ENCODE assay signal across 20 mouse cellular contexts in the genomic region with DNA sequence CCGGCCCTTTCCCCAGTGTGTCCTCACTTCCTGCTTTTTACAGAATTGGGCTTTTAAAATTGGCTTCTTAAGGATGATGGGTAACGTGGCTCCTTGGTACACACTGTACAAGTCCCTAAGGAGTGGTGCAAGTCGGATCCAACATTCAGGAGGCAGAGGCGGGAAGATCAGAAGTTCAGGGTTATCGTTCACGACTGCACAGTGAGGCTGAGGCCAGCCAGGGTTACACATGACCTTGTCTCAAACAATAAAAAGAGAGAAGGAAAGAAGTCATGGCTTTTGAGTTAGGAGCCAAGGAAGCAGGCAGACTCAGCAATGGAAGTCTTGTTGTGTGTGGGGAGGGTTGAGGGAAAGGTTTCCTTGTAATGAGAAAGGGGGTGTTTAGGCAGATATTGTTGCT. TPM values are rescaled to one million over a fixed set of nuclear protein-coding genes. Genes with fewer than 3 reads are reported as not detected.
"Had no signal": no experiment of that assay in that cellular context is flagged by ENCODE, and none has a peak within 500 bp of the region (broad histone marks: within the 10 kb centered on the region; RNA-seq: fewer than 3 reads in every experiment).

No protein-coding gene starts in this region.

- DNase-seq: kidney, adult 18-20 months; layer of hippocampus, adult 9-11 months; layer of hippocampus, postnatal 36 days; lung, embryonic 14.5 days; lung, postnatal 10 days; lung, postnatal 4 days; right cerebral cortex, postnatal 4 days; spleen, adult 18-20 months had no signal

- H3K4me3 ChIP-seq: limb, embryonic 15.5 days; liver, embryonic 12.5 days; midbrain, embryonic 10.5 days; neural tube, embryonic 13.5 days; stomach, embryonic 15.5 days had no signal

- H3K36me3 ChIP-seq: limb, embryonic 15.5 days; liver, embryonic 12.5 days; midbrain, embryonic 10.5 days; neural tube, embryonic 13.5 days; stomach, embryonic 15.5 days had no signal

- H3K9me3 ChIP-seq: limb, embryonic 15.5 days; liver, embryonic 12.5 days; neural tube, embryonic 13.5 days; stomach, embryonic 15.5 days had no signal

- ATAC-seq: liver, embryonic 12.5 days; midbrain, embryonic 16.5 days had no signal

- H3K27ac ChIP-seq: limb, embryonic 15.5 days; liver, embryonic 12.5 days; midbrain, embryonic 10.5 days; neural tube, embryonic 13.5 days; stomach, embryonic 15.5 days had no signal

- H3K4me2 ChIP-seq: limb, embryonic 15.5 days; liver, embryonic 12.5 days; lung, embryonic 14.5 days; neural tube, embryonic 13.5 days had no signal

- H3K27me3 ChIP-seq: limb, embryonic 15.5 days; liver, embryonic 12.5 days; neural tube, embryonic 13.5 days; stomach, embryonic 15.5 days had no signal

- H3K9ac ChIP-seq: limb, embryonic 15.5 days; liver, embryonic 12.5 days; lung, embryonic 14.5 days; neural tube, embryonic 13.5 days; stomach, embryonic 15.5 days had no signal

RNA-seq across cellular contexts. Expression of a gene that starts 18.7 kb away (rescaled TPM):
- total RNA-seq: layer of hippocampus, adult 18-20 months; layer of hippocampus, postnatal 36 days; left cerebral cortex, adult 8-10 months; left cerebral cortex, postnatal 25 days; megakaryocyte, adult 5-6 weeks had no signal
- polyA plus RNA-seq: testis, adult 2 months had no signal

RNA-seq across cellular contexts. Expression of a gene that starts 55.1 kb away (rescaled TPM):
- polyA plus RNA-seq: limb, embryonic 11.5 days; liver, embryonic 12.5 days had no signal
